Mouse (Mus musculus) lung, embryonic 15.5 days (tissue): ENCODE results near the gene Gm45711. TPM values are rescaled to one million over a fixed set of nuclear protein-coding genes. Genes with fewer than 3 reads are reported as not detected.
A peak's percentile ranks its signal among the peaks of the same experiment; 100 is the strongest.
"Not testable (repeated sequence)": the region's sequence is repeated elsewhere in the genome, so short reads cannot be mapped to it uniquely, and the experiment has no call there.

Experiments used
- ATAC-seq: fragments of 200-750 bp; cut with Nextera tagmentation; 2 replicates; pipeline ENCODE4 v1.8.0; 2017; ENCODE audit warnings: moderate number of reproducible peaks, borderline replicate concordance; ENCODE audit not compliant: low FRiP score, low TSS enrichment; ENCODE audit errors: extremely low read depth
- H3K27ac ChIP-seq: fragments of 300-500 bp; sonication (generic); 2 replicates; pipeline ENCODE4 v1.5.1; 2015; ENCODE audit warnings: moderate library complexity, mild to moderate bottlenecking, inconsistent platforms
- H3K27me3 ChIP-seq: fragments of 300-500 bp; sonication (generic); 2 replicates; pipeline ENCODE4 v1.6.1; 2015; ENCODE audit warnings: inconsistent platforms
- H3K36me3 ChIP-seq: fragments of 300-500 bp; sonication (generic); 2 replicates; pipeline ENCODE4 v1.6.1; 2015; ENCODE audit warnings: inconsistent platforms
- H3K4me1 ChIP-seq: fragments of 300-500 bp; sonication (generic); 2 replicates; pipeline ENCODE4 v1.6.1; 2015; ENCODE audit warnings: inconsistent platforms
- H3K4me2 ChIP-seq: fragments of 300-500 bp; sonication (generic); 2 replicates; pipeline ENCODE4 v1.6.1; 2015; ENCODE audit warnings: inconsistent platforms, mild to moderate bottlenecking, moderate library complexity
- H3K4me3 ChIP-seq: fragments of 300-500 bp; sonication (generic); 2 replicates; pipeline ENCODE4 v1.5.1; 2015; ENCODE audit warnings: mild to moderate bottlenecking, inconsistent platforms
- H3K9ac ChIP-seq: fragments of 300-500 bp; sonication (generic); 2 replicates; pipeline ENCODE4 v1.6.1; 2015; ENCODE audit warnings: inconsistent platforms
- H3K9me3 ChIP-seq: fragments of 300-500 bp; sonication (generic); 2 replicates; pipeline ENCODE4 v1.6.1; 2016; ENCODE audit warnings: inconsistent platforms
- WGBS: fragments of 180-500 bp; shearing (Covaris S2); methylation state at CpG from one replicate; pipeline ENCODE4 v1.1.7; 2015; 5-methylcytosine and 5-hydroxymethylcytosine counted together
- polyA plus RNA-seq: library from polyadenylated mRNA; unstranded; fragments of >200 nt; fragmentation: Nextera tagmentation; extraction: Ambion mirVana; gene quantifications from 2 replicates; pipeline ENCODE4 v1.2.1, GENCODE M21; 2015

Gene Gm45711
- polyA plus RNA-seq, 1 experiment from 2014 or later: not detected

DNA sequence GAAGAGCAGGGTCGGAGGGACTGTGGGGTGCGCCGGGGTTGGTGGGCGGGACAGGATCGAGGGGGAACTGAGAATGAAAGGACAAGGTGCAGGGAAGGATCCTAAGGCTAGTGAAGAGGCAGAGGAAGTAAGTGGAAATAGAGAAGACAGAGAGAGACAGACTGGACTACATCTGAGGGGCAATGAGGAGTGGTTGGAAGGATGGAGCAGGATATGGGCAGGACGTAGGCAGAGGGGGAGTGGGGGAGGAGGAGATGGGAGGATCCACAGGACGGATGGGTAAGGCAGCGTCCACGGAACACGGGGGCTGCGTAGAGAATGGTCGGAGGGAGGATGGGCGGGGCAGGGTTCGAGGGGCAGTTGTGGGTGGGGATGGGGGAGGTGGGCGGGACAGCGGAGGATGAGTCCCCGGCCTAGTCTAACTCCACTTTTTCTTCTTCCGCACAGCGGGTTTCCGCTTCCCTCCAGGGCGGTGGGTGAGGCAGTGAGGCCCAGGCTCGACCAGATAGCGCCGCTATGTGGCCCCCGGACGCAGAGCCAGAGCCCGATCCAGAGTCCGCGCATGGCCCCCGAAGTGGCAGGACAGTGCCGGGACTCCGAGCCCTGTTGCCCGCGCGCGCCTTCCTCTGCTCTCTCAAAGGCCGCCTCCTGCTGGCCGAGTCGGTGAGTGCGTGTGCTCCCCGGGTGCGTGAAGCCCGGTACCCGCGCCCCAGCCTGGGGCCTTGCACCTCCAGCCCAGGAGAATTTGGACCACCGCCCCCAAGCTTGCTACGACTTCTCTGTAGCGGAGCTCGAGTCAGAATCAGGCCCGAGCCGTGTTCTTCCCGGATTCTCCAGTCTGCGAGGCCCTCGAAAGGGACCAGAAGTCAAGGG lies 30.6 kb upstream of the Gm45711 start:
- Histone ChIP-seq H3K4me3 (peak overlapping the region; percentile 68), H3K4me1 (peaks cover 22% of the 10 kb centered on the region), H3K27ac (peak overlapping the region; percentile 84), H3K27me3 (no peaks in the 10 kb centered on the region), H3K4me2 (peak overlapping the region; percentile 87), H3K9me3 (no peaks in the 10 kb centered on the region), H3K36me3 (peaks cover 12% of the 10 kb centered on the region; the same call in 1 of the 2 replicates), H3K9ac (peak overlapping the region; percentile 87)
- under 1% methylated on average over 52 of the region's 54 CpGs for WGBS
- peak; percentile 88 for ATAC-seq

DNA sequence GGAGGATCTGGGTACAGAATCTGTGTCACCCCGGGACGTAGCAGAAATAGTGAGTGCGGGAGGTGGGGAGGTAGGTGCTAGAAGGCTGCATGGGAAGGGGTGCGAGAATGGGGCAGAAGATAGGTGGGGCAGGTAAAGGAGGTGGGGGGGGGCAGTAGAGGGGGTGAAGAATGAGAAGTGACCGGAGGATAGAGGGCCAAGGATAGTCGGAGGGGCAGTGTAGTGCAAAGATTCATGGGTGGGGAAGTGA lies 30.0 kb upstream of the Gm45711 start:
- 0 out of 2 replicates have a peak, but pooled peaks cover 7% of the 10 kb centered on the region for H3K36me3 ChIP-seq
- peak; percentile 27; the same call in 1 of the 2 replicates for ATAC-seq
- no peaks in the 10 kb centered on the region for H3K27me3 ChIP-seq
- peak overlapping the region; percentile 84 for H3K27ac ChIP-seq
- H3K4me3 ChIP-seq: peak overlapping the region; percentile 68
- peak overlapping the region; percentile 87 for H3K4me2 ChIP-seq
- peak overlapping the region; percentile 87 for H3K9ac ChIP-seq
- under 1% methylated on average over 6 of the region's 6 CpGs for WGBS
- peaks cover 22% of the 10 kb centered on the region for H3K4me1 ChIP-seq
- H3K9me3 ChIP-seq: no peaks in the 10 kb centered on the region

DNA sequence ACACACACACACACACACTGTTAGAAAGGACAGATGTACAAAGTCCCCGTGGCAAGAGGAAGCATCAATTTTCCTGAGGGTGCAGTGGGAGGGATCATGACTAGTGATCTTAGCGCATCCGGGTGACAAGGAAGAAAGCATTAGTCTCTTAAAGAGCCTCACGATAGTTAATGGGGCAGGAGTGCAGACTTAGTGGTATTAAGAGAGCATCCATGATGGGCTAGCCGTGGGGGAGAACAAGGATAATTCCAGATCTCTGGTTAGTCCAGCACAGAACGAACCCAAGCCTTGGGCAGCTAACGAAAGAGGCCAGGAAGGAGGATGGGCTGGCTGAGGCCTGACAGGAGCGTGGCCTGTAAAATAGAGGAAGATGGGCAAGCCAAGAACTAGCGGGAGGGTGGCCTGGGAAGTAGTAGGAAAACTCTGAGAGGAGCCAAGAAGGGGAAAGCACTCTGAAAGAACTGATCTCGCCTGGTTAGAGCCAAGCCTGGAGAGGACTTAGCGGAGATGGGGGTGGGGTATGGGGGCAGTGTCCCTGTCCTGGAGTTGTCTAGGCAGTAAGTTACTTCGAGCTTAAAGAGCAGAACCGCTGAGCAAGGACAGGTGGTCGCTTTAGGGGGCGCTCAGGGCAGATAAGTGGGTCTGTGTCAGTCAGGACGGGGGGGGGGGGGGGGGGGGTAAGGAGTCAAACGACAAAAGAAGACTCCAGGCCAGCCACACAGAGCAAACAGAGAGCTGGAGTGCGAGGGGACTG lies 29.5 kb upstream of the Gm45711 start, which contains the start of gene Cmtm3:
Gene Cmtm3, plus strand, starts transcription at position 182 of the 754 bp plus-strand sequence.
- Histone ChIP-seq H3K36me3 (0 out of 2 replicates have a peak, but pooled peaks cover 5% of the 10 kb centered on the region), H3K4me2 (peak within 1 kb of the TSS; percentile 87), H3K27me3 (no peaks in the 10 kb centered on the region), H3K27ac (peak within 1 kb of the TSS; percentile 84), H3K9me3 (no peaks in the 10 kb centered on the region), H3K4me3 (peak within 1 kb of the TSS; percentile 68), H3K9ac (peak within 1 kb of the TSS; percentile 87), H3K4me1 (peaks cover 22% of the 10 kb centered on the region)
- 12% methylated on average over 18 of the region's 18 CpGs for WGBS
- ATAC-seq: no peak

DNA sequence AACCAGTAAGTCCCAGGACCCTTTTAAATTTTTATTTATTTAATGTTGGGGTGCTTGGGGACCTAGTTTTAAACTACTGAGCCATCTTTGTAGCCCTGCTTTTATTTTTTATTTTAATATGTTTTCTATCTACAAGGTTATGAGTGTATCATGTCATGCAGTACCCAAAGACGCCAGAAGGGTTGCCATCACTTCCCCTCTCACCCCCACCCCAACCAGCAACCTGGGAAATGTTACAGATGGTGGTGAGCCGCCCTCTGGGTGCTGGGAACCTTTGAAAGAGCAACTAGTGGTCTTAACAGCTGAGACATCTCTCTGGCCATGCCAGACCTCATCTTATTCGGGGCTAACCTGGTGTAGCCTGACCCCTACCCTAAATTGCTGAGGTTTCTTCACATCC lies 28.0 kb upstream of the Gm45711 start:
- no peak for ATAC-seq
- Histone ChIP-seq H3K36me3 (no peaks in the 10 kb centered on the region), H3K9me3 (no peaks in the 10 kb centered on the region), H3K4me2 (no peak overlapping the region), H3K27ac (no peak overlapping the region), H3K9ac (no peak overlapping the region), H3K27me3 (no peaks in the 10 kb centered on the region), H3K4me1 (peaks cover 22% of the 10 kb centered on the region), H3K4me3 (no peak overlapping the region)
- 47% methylated on average over 3 of the region's 3 CpGs for WGBS

DNA sequence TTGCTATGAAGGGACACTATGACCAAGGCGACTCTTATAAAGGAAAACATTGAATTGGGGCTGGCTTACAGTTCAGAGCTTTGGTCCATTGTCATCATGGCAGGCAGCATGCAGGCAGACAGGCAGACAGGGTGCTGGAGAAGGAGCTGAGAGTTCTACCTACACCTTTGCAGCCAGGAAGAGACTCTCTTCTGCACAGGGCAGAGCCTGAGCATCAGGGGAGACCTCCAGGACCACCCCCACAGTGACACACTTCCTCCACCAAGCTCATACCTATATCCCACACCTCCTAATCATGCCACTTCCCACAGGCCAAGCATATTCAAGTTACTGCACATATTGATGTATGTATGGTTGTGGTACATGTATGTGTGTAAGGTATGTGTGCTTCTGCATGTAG lies 26.9 kb upstream of the Gm45711 start:
- no peak overlapping the region for H3K27ac ChIP-seq
- WGBS: 82% methylated on average over 1 of the region's 1 CpGs
- H3K27me3 ChIP-seq: no peaks in the 10 kb centered on the region
- H3K9ac ChIP-seq: no peak overlapping the region
- H3K9me3 ChIP-seq: no peaks in the 10 kb centered on the region
- no peak overlapping the region for H3K4me3 ChIP-seq
- H3K4me2 ChIP-seq: no peak overlapping the region
- H3K36me3 ChIP-seq: no peaks in the 10 kb centered on the region
- ATAC-seq: no peak
- H3K4me1 ChIP-seq: peaks cover 12% of the 10 kb centered on the region

DNA sequence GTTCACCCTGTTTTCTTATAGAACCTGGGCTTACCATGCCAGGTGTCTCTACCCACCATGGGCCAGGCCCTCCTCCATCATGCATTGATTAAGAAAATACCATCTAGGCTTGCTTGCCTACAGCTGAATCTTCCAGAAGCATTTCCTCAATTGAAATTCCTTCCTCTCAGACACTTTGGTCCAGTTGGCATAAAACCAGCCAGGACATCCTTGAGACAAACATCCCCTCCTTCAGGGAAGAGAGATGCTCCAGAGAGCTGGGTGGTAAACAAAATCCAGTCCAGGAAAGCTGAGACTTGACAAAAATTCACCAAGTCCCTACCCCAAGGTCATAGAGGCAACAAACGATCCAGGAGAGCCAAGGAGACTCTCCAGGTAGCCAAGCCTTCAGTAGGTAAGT lies 24.3 kb upstream of the Gm45711 start:
- Histone ChIP-seq H3K9ac (no peak overlapping the region), H3K36me3 (no peaks in the 10 kb centered on the region), H3K9me3 (no peaks in the 10 kb centered on the region), H3K27ac (no peak overlapping the region), H3K27me3 (no peaks in the 10 kb centered on the region), H3K4me2 (no peak overlapping the region), H3K4me1 (peaks cover under 1% of the 10 kb centered on the region; the same call in 1 of the 2 replicates), H3K4me3 (no peak overlapping the region)
- ATAC-seq: no peak
- 28% methylated on average over 1 of the region's 1 CpGs for WGBS

DNA sequence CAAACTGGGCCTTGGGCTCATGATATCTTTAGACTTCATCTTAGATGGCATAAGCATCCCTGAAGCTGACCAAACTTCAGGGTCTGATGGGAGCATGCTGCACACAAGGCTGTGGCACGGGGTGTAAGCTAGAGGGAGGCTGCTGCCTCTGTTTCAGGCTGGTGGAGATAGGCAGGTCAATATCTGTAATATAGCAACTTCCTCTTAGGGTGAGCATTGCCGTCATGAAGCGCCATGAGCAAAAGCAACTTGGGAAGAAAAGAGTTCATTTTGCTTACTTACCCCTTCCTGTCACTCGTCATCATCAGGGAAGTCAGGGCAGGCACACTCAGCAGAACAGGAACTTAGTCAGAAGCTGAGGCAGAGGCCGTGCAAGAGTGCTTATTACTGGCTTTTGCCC lies 23.9 kb upstream of the Gm45711 start:
- Histone ChIP-seq H3K9me3 (no peaks in the 10 kb centered on the region), H3K27me3 (no peaks in the 10 kb centered on the region), H3K4me3 (no peak overlapping the region), H3K27ac (no peak overlapping the region), H3K4me2 (no peak overlapping the region), H3K36me3 (no peaks in the 10 kb centered on the region), H3K9ac (no peak overlapping the region), H3K4me1 (no peaks in the 10 kb centered on the region)
- 48% methylated on average over 5 of the region's 5 CpGs for WGBS
- no peak for ATAC-seq

DNA sequence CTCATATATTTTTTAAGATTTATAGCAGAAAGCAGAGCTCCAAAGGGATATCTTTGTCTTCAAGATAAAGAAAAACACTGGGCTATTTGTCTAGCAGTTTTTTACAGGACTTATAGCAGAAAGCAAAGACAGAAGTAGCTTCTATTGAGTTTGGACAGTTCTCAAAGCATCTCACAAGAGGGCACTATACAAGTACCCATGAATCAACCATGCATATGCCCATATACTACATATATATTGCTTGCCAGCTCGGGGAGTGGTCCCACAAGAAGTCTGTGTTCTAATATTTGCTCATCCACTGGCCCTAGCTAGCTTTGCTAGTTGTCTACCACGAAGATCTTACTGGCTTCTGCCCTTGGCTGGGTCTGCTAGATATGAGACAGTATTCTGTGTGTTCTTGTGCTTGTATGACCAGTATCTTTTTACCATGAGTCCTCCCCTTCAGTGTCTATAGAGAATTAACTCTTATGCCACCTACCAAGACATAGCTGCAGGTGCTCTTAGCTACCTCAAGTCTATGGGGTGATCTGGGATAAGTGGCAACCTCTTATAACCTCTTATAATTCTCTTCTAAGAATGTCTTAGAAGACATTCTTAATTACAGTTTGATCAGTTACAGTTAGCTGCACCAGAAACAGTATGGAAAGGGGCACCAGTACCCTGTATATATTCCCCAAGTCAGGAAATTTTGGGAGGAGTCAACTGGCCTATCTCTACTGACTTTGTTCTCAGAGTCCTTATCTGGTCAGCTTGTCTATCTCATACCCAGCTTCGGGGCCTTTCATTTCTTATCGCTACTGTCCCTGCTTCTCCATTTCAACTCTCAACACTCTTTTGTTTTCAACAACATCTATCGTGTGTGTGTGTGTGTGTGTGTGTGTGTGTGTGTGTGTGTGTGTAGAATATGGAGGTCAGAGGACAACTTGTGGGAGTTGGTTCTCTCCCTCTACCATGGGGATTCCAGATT lies 23.1 kb upstream of the Gm45711 start:
- Histone ChIP-seq H3K4me3 (no peak overlapping the region), H3K36me3 (no peaks in the 10 kb centered on the region), H3K9ac (no peak overlapping the region), H3K9me3 (no peaks in the 10 kb centered on the region), H3K27ac (no peak overlapping the region), H3K4me1 (no peaks in the 10 kb centered on the region), H3K4me2 (no peak overlapping the region), H3K27me3 (no peaks in the 10 kb centered on the region)
- ATAC-seq: no peak
- 74% methylated on average over 5 of the region's 5 CpGs for WGBS

DNA sequence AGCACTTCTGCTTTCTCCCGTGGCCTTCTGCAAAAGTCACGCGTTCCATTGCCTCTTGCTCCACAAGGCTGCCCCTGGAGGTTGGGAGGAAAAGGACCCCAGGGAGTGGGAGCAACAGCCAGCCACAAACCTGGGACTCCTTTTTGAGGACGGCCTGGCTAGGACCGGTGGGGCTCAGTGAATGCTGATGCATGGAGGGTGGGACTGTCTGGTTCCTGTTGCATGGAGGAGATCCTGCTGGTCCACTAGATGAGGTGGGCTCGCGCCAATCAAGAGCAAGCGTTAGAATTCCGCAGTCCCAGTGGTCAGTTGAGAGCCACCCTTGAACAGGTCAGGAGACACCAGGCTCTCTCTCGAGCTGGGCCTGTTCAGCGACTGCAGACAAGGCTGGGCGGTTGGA lies 12.0 kb upstream of the Gm45711 start, which contains the start of gene Cmtm2b:
Gene Cmtm2b, plus strand, starts transcription at position 301 of the 400 bp plus-strand sequence.
- H3K27me3 ChIP-seq, H3K36me3 ChIP-seq, H3K4me1 ChIP-seq, H3K27ac ChIP-seq, H3K4me2 ChIP-seq, H3K9me3 ChIP-seq, ATAC-seq, H3K9ac ChIP-seq, H3K4me3 ChIP-seq: not testable (repeated sequence)
- WGBS: 85% methylated on average over 12 of the region's 12 CpGs

DNA sequence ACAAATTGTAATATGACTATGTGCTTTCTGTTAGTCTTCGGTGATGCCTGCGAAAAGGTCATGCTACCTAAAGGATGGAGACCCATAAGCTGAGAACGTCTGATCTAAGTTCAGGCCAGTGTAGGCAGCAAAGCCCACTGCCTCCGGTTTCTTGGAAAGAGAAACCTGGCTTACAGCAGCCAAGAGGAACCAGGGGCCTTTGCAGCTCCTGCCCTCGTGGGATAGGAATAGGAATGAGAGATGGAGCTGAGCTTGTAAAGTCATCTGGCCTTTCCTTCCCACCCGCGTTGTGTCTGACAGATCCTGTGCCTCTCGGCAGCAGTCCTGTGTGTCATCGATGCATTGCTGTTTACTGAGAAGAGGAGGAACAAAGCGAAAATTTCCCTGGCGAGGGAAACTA lies 11.4 kb upstream of the Gm45711 start, which contains the start of gene Gm11020:
Gene Gm11020, plus strand, starts transcription at position 301 of the 400 bp plus-strand sequence.
- not testable (repeated sequence) for H3K27ac ChIP-seq, H3K9me3 ChIP-seq, H3K36me3 ChIP-seq, ATAC-seq, H3K4me3 ChIP-seq, H3K4me1 ChIP-seq, H3K27me3 ChIP-seq, H3K9ac ChIP-seq, H3K4me2 ChIP-seq
- 77% methylated on average over 11 of the region's 11 CpGs for WGBS

DNA sequence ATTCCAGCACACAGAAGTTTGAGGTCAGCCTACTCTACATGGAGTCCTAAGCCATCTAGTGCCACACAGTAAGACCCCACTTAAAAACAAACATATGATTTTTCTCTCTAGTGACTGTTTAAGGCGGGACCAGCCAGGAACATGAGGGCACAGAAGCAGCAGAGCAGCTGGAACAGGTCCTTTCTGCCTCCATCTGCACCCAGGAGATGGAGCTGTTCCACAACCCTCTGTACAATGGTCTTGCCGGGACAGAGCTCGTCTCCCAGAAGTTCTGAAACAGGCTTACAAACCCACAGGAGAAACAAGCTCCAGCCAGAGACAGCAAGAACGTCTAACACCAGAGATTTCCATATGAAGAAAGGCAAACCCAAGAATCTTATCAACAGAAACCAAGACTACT lies 3.4 kb upstream of the Gm45711 start:
- 65% methylated on average over 4 of the region's 4 CpGs for WGBS
- H3K27ac ChIP-seq: no peak overlapping the region
- H3K4me1 ChIP-seq: no peaks in the 10 kb centered on the region
- H3K4me3 ChIP-seq: no peak overlapping the region
- ATAC-seq: no peak
- H3K36me3 ChIP-seq: no peaks in the 10 kb centered on the region
- no peaks in the 10 kb centered on the region for H3K9me3 ChIP-seq
- H3K9ac ChIP-seq: no peak overlapping the region
- no peak overlapping the region for H3K4me2 ChIP-seq
- no peaks in the 10 kb centered on the region for H3K27me3 ChIP-seq
